Mouse (Mus musculus): ENCODE measurements around the gene Mtmr4. TPM values are rescaled to one million over a fixed set of nuclear protein-coding genes. Genes with fewer than 3 reads are reported as not detected.
A peak's percentile ranks its signal among the peaks of the same experiment; 100 is the strongest.

The Mtmr4 gene
- polyA plus RNA-seq, 1 experiment from 2014 or later = 33.9 TPM

GRCm38 (mm10) chr11:87590841-87591525 is 979 bp upstream of the Mtmr4 start:
- Histone ChIP-seq H3K9ac (ENCODE audit: low read length) (peak overlapping the region; percentile 95), H3K27ac (ENCODE audit: low read length) (peak overlapping the region; percentile 94), H3K4me1 (replicated peaks; ENCODE audit: control insufficient read depth, insufficient read depth, low read length) (peaks cover 39% of the 10 kb centered on the region), H3K4me2 (ENCODE audit: low read depth, low read length) (peak overlapping the region; percentile 85), H3K36me3 (ENCODE audit: control insufficient read depth, insufficient read depth, low read length) (peaks cover 2% of the 10 kb centered on the region; the same call in 1 of the 2 replicates), H3K27me3 (ENCODE audit: control insufficient read depth, insufficient read depth, low read depth, low read length) (no peaks in the 10 kb centered on the region), H3K4me3 (ENCODE audit: low read length) (peak overlapping the region; percentile 67), H3K9me3 (ENCODE audit: control insufficient read depth, low read length) (no peaks in the 10 kb centered on the region)
- under 1% methylated on average over 25 of the region's 25 CpGs for WGBS
- no peak for ATAC-seq (ENCODE audit: low read depth)

GRCm38 (mm10) chr11:87592354-87592695 is 363 bp downstream of the Mtmr4 start:
- Histone ChIP-seq H3K27me3 (ENCODE audit: control insufficient read depth, insufficient read depth, low read depth, low read length) (no peaks in the 10 kb centered on the region), H3K9ac (ENCODE audit: low read length) (peak overlapping the region; percentile 78), H3K4me3 (ENCODE audit: low read length) (peak overlapping the region; percentile 67), H3K27ac (ENCODE audit: low read length) (peak overlapping the region; percentile 96), H3K4me1 (replicated peaks; ENCODE audit: control insufficient read depth, insufficient read depth, low read length) (peaks cover 51% of the 10 kb centered on the region), H3K36me3 (ENCODE audit: control insufficient read depth, insufficient read depth, low read length) (peaks cover 5% of the 10 kb centered on the region; the same call in 1 of the 2 replicates), H3K9me3 (ENCODE audit: control insufficient read depth, low read length) (no peaks in the 10 kb centered on the region), H3K4me2 (ENCODE audit: low read depth, low read length) (peak overlapping the region; percentile 58)
- no peak for ATAC-seq (ENCODE audit: low read depth)
- WGBS = 0% methylated on average over 15 of the region's 15 CpGs

- WGBS = 26% methylated on average over 13 of the region's 13 CpGs
Observed at GRCm38 (mm10) chr11:87592713-87593598, 994 bp downstream of the Mtmr4 start.

GRCm38 (mm10) chr11:87595327-87595841 is 3.4 kb downstream of the Mtmr4 start:
- under 1% methylated on average over 22 of the region's 37 CpGs for WGBS
- Histone ChIP-seq H3K4me1 (replicated peaks; ENCODE audit: control insufficient read depth, insufficient read depth, low read length) (peaks cover 39% of the 10 kb centered on the region), H3K27ac (ENCODE audit: low read length) (peak overlapping the region; percentile 78), H3K4me2 (ENCODE audit: low read depth, low read length) (peak overlapping the region; percentile 98), H3K4me3 (ENCODE audit: low read length) (peak overlapping the region; percentile 75), H3K9me3 (ENCODE audit: control insufficient read depth, low read length) (no peaks in the 10 kb centered on the region), H3K36me3 (ENCODE audit: control insufficient read depth, insufficient read depth, low read length) (peaks cover 27% of the 10 kb centered on the region), H3K9ac (ENCODE audit: low read length) (peak overlapping the region; percentile 91), H3K27me3 (ENCODE audit: control insufficient read depth, insufficient read depth, low read depth, low read length) (no peaks in the 10 kb centered on the region)
- ATAC-seq (ENCODE audit: low read depth) = peak; percentile 66

More at GRCm38 (mm10) chr11:87592713-87593598, 994 bp downstream of the Mtmr4 start:
- Histone ChIP-seq H3K4me3 (ENCODE audit: low read length) (peak overlapping the region; percentile 67), H3K9me3 (ENCODE audit: control insufficient read depth, low read length) (no peaks in the 10 kb centered on the region), H3K27ac (ENCODE audit: low read length) (peak overlapping the region; percentile 96), H3K4me1 (replicated peaks; ENCODE audit: control insufficient read depth, insufficient read depth, low read length) (peaks cover 50% of the 10 kb centered on the region), H3K4me2 (ENCODE audit: low read depth, low read length) (peak overlapping the region; percentile 58), H3K9ac (ENCODE audit: low read length) (peak overlapping the region; percentile 78), H3K36me3 (ENCODE audit: control insufficient read depth, insufficient read depth, low read length) (peaks cover 8% of the 10 kb centered on the region), H3K27me3 (ENCODE audit: control insufficient read depth, insufficient read depth, low read depth, low read length) (no peaks in the 10 kb centered on the region)
- no peak for ATAC-seq (ENCODE audit: low read depth)

- H3K27me3 ChIP-seq (ENCODE audit: control insufficient read depth, insufficient read depth, low read depth, low read length) = no peaks in the 10 kb centered on the region
- H3K9me3 ChIP-seq (ENCODE audit: control insufficient read depth, low read length) = no peaks in the 10 kb centered on the region
- 6% methylated on average over 7 of the region's 7 CpGs for WGBS
- peak overlapping the region; percentile 98 for H3K4me2 ChIP-seq (ENCODE audit: low read depth, low read length)
- no peak for ATAC-seq (ENCODE audit: low read depth)
- peaks cover 27% of the 10 kb centered on the region for H3K36me3 ChIP-seq (ENCODE audit: control insufficient read depth, insufficient read depth, low read length)
- peaks cover 35% of the 10 kb centered on the region for H3K4me1 ChIP-seq (replicated peaks; ENCODE audit: control insufficient read depth, insufficient read depth, low read length)
- H3K4me3 ChIP-seq (ENCODE audit: low read length) = peak overlapping the region; percentile 75
- H3K9ac ChIP-seq (ENCODE audit: low read length) = peak overlapping the region; percentile 91
- peak overlapping the region; percentile 78 for H3K27ac ChIP-seq (ENCODE audit: low read length)
Observed at GRCm38 (mm10) chr11:87595976-87596375, 4.0 kb downstream of the Mtmr4 start.

- Histone ChIP-seq H3K9ac (ENCODE audit: low read length) (peak overlapping the region; percentile 91), H3K36me3 (ENCODE audit: control insufficient read depth, insufficient read depth, low read length) (peaks cover 30% of the 10 kb centered on the region), H3K27ac (ENCODE audit: low read length) (no peak overlapping the region), H3K9me3 (ENCODE audit: control insufficient read depth, low read length) (no peaks in the 10 kb centered on the region), H3K4me2 (ENCODE audit: low read depth, low read length) (peak overlapping the region; percentile 98), H3K4me1 (replicated peaks; ENCODE audit: control insufficient read depth, insufficient read depth, low read length) (peaks cover 35% of the 10 kb centered on the region), H3K4me3 (ENCODE audit: low read length) (peak overlapping the region; percentile 75), H3K27me3 (ENCODE audit: control insufficient read depth, insufficient read depth, low read depth, low read length) (no peaks in the 10 kb centered on the region)
- no peak for ATAC-seq (ENCODE audit: low read depth)
- 35% methylated on average over 2 of the region's 2 CpGs for WGBS
Observed at GRCm38 (mm10) chr11:87596492-87596891, 4.5 kb downstream of the Mtmr4 start.

- ATAC-seq (ENCODE audit: low read depth) = no peak
- Histone ChIP-seq H3K27ac (ENCODE audit: low read length) (no peak overlapping the region), H3K9ac (ENCODE audit: low read length) (no peak overlapping the region), H3K27me3 (ENCODE audit: control insufficient read depth, insufficient read depth, low read depth, low read length) (no peaks in the 10 kb centered on the region), H3K9me3 (ENCODE audit: control insufficient read depth, low read length) (no peaks in the 10 kb centered on the region), H3K4me2 (ENCODE audit: low read depth, low read length) (no peak overlapping the region), H3K4me3 (ENCODE audit: low read length) (no peak overlapping the region), H3K36me3 (ENCODE audit: control insufficient read depth, insufficient read depth, low read length) (peaks cover 35% of the 10 kb centered on the region), H3K4me1 (replicated peaks; ENCODE audit: control insufficient read depth, insufficient read depth, low read length) (peaks cover 35% of the 10 kb centered on the region)
Observed at GRCm38 (mm10) chr11:87597061-87597460, 5.1 kb downstream of the Mtmr4 start.

- Histone ChIP-seq H3K4me2 (ENCODE audit: low read depth, low read length) (no peak overlapping the region), H3K27ac (ENCODE audit: low read length) (no peak overlapping the region), H3K9ac (ENCODE audit: low read length) (no peak overlapping the region), H3K36me3 (ENCODE audit: control insufficient read depth, insufficient read depth, low read length) (peaks cover 59% of the 10 kb centered on the region), H3K9me3 (ENCODE audit: control insufficient read depth, low read length) (no peaks in the 10 kb centered on the region), H3K4me1 (replicated peaks; ENCODE audit: control insufficient read depth, insufficient read depth, low read length) (peaks cover 20% of the 10 kb centered on the region), H3K4me3 (ENCODE audit: low read length) (no peak overlapping the region), H3K27me3 (ENCODE audit: control insufficient read depth, insufficient read depth, low read depth, low read length) (no peaks in the 10 kb centered on the region)
- ATAC-seq (ENCODE audit: low read depth) = no peak
- 79% methylated on average over 13 of the region's 13 CpGs for WGBS
Observed at GRCm38 (mm10) chr11:87599395-87600089, 7.6 kb downstream of the Mtmr4 start.
